Mouse (Mus musculus) layer of hippocampus, adult 2 months (tissue): Measurements from ENCODE around the gene Mcam. TPM values are rescaled to one million over a fixed set of nuclear protein-coding genes. Genes with fewer than 3 reads are reported as not detected.
A peak's percentile ranks its signal among the peaks of the same experiment; 100 is the strongest.

Experiments used
- DNase-seq, 2 experiments: peaks; one replicate each; pipeline ENCODE4 v3.0.0; 2022; ENCODE audit warnings: low spot score in 2 of 2
- H3K27ac ChIP-seq: fragments of 200-600 bp; 2 replicates; pipeline ENCODE4 v1.8.1; 2022
- H3K4me3 ChIP-seq: fragments of 200-600 bp; 2 replicates; pipeline ENCODE4 v1.8.1; 2022; ENCODE audit warnings: mild to moderate bottlenecking
- CTCF ChIP-seq: fragments of 200-600 bp; conservative IDR thresholded peaks from 2 replicates; pipeline ENCODE4 v1.8.1; 2022; ENCODE audit warnings: antibody characterized with exemption, mild to moderate bottlenecking, moderate library complexity
- total RNA-seq, 2 experiments: library from RNA; stranded (reverse); gene quantifications; 2 replicates each; pipeline ENCODE4 v1.2.3; 2021

Gene Mcam
- total RNA-seq, 2 experiments from 2014 or later: 10.1 to 15.9 TPM

GRCm38 (mm10) chr9:44131276-44131590, 3.0 kb upstream of the Mcam start:
- no peak for DNase-seq
- H3K27ac ChIP-seq: peak overlapping the region; percentile 54
- no peak for TF ChIP-seq CTCF
- no peak overlapping the region for H3K4me3 ChIP-seq

- Histone ChIP-seq H3K4me3 (no peak overlapping the region), H3K27ac (no peak overlapping the region)
- no peak for TF ChIP-seq CTCF
- DNase-seq: no peak
Observed at GRCm38 (mm10) chr9:44132200-44132599, 2.1 kb upstream of the Mcam start.

- Histone ChIP-seq H3K27ac (peak overlapping the region; percentile 37), H3K4me3 (peak overlapping the region; percentile 54; the same call in 1 of the 2 replicates)
- DNase-seq: no peak
- no peak for TF ChIP-seq CTCF
Observed at GRCm38 (mm10) chr9:44133287-44133686, 982 bp upstream of the Mcam start.

- TF ChIP-seq CTCF: no peak
- H3K27ac ChIP-seq: peak overlapping the region; percentile 72
- no peak for DNase-seq
- H3K4me3 ChIP-seq: peak overlapping the region; percentile 54
Observed at GRCm38 (mm10) chr9:44134851-44135730, 822 bp downstream of the Mcam start.

GRCm38 (mm10) chr9:44135731-44136411, 1.6 kb downstream of the Mcam start:
- DNase-seq: no peak
- TF ChIP-seq CTCF: no peak
- H3K27ac ChIP-seq: peak overlapping the region; percentile 72; the same call in 1 of the 2 replicates
- H3K4me3 ChIP-seq: no peak overlapping the region; the same call in 1 of the 2 replicates

- no peak for TF ChIP-seq CTCF
- Histone ChIP-seq H3K4me3 (no peak overlapping the region), H3K27ac (no peak overlapping the region)
- no peak for DNase-seq
Observed at GRCm38 (mm10) chr9:44137846-44138245, 3.6 kb downstream of the Mcam start.

GRCm38 (mm10) chr9:44141951-44142350, 7.7 kb downstream of the Mcam start:
- H3K4me3 ChIP-seq: no peak overlapping the region
- DNase-seq: no peak
- H3K27ac ChIP-seq: peak overlapping the region; percentile 6; the same call in 1 of the 2 replicates
- no peak for TF ChIP-seq CTCF

- no peak for DNase-seq
- TF ChIP-seq CTCF: no peak
- Histone ChIP-seq H3K27ac (peak overlapping the region; percentile 46; the same call in 1 of the 2 replicates), H3K4me3 (no peak overlapping the region)
Observed at GRCm38 (mm10) chr9:44143421-44143820, 9.2 kb downstream of the Mcam start.

GRCm38 (mm10) chr9:44144023-44144717, 9.9 kb downstream of the Mcam start:
- Histone ChIP-seq H3K4me3 (no peak overlapping the region), H3K27ac (peak overlapping the region; percentile 46; the same call in 1 of the 2 replicates)
- DNase-seq: no peak
- peak; percentile 54 for TF ChIP-seq CTCF

GRCm38 (mm10) chr9:44144718-44145060, 10.4 kb downstream of the Mcam start:
- Histone ChIP-seq H3K27ac (no peak overlapping the region), H3K4me3 (no peak overlapping the region)
- TF ChIP-seq CTCF: no peak
- DNase-seq: no peak

- Histone ChIP-seq H3K27ac (no peak overlapping the region), H3K4me3 (no peak overlapping the region)
- DNase-seq: no peak
- peak; percentile 80 for TF ChIP-seq CTCF
Observed at GRCm38 (mm10) chr9:44147290-44147689, 13.0 kb downstream of the Mcam start.

GRCm38 (mm10) chr9:44159886-44160285, 25.6 kb downstream of the Mcam start:
- no peak overlapping the region for H3K27ac ChIP-seq
- DNase-seq: no peak
- H3K4me3 ChIP-seq: no peak overlapping the region
- TF ChIP-seq CTCF: no peak

- Histone ChIP-seq H3K27ac (no peak overlapping the region; the same call in 1 of the 2 replicates), H3K4me3 (no peak overlapping the region)
- TF ChIP-seq CTCF: no peak
- no peak for DNase-seq
Observed at GRCm38 (mm10) chr9:44168931-44169330, 34.7 kb downstream of the Mcam start.
